Mouse (Mus musculus): Measurements from ENCODE around the gene Prr12. TPM values are rescaled to one million over a fixed set of nuclear protein-coding genes. Genes with fewer than 3 reads are reported as not detected.

Prr12 gene
- total RNA-seq, 2 experiments from 2014 or later = 35.4 to 36.7 TPM

- DNase-seq = peak; percentile 82
Measured at GRCm38 (mm10) chr7:45050945-45051600, 1.6 kb downstream of the Prr12 start.

GRCm38 (mm10) chr7:45048923-45049657 lies 3.6 kb downstream of the Prr12 start:
- DNase-seq = no peak

- no peak for DNase-seq
Measured at GRCm38 (mm10) chr7:45048001-45048890, 4.4 kb downstream of the Prr12 start.

DNA sequence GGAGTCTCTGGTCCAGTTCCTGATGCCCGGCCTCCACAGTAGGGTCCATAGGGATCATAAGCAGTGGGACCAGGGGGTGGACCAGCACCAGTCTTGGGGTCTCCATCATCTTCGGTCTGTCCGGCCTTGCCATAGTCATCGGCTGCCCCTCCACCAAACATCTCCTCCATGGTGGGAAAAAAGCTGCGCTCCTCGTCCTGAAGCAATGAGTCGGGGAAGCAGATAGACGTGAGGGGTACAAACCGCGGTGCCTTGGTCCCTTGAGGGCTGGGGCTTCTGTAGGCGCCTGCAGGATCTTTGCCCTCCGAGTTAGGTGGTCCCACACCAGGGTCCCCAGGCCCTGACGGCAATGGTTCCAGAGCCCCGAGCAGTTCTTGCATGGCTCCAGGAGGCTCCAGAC lies 5.2 kb downstream of the Prr12 start:
- DNase-seq = no peak

- no peak for DNase-seq
Measured at GRCm38 (mm10) chr7:45046853-45047350, 5.8 kb downstream of the Prr12 start.

GRCm38 (mm10) chr7:45045741-45046140 lies 6.9 kb downstream of the Prr12 start:
- no peak for DNase-seq

DNA sequence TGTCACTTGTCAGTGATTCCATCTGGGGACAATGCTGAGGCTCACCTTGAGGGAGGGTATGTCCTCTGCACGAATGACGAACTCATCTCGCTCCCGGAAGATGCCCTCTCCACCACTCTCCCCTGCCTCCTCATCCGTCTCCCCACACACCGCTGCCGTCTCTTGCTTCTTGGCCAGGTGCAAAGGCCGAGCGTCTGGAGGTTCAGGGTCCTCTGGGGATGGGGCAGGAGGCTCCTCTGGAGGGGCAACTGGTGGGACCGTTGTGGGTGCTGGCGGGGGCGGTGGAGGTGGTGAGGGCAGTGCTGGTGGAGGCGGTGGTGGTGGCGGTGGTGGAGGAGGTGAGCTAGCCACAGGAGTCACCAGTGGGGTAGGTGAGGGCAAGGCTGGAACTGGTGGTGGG lies 9.4 kb downstream of the Prr12 start:
- DNase-seq = no peak

- no peak for DNase-seq
Measured at GRCm38 (mm10) chr7:45040851-45041250, 11.8 kb downstream of the Prr12 start.

- no peak for DNase-seq
Measured at GRCm38 (mm10) chr7:45038411-45038810, 14.3 kb downstream of the Prr12 start.

- peak; percentile 78 for DNase-seq
Measured at GRCm38 (mm10) chr7:45037720-45038361, 14.8 kb downstream of the Prr12 start.

GRCm38 (mm10) chr7:45036702-45037101 lies 16.0 kb downstream of the Prr12 start:
- no peak for DNase-seq

- DNase-seq = no peak
Measured at GRCm38 (mm10) chr7:45035631-45036030, 17.1 kb downstream of the Prr12 start.

DNA sequence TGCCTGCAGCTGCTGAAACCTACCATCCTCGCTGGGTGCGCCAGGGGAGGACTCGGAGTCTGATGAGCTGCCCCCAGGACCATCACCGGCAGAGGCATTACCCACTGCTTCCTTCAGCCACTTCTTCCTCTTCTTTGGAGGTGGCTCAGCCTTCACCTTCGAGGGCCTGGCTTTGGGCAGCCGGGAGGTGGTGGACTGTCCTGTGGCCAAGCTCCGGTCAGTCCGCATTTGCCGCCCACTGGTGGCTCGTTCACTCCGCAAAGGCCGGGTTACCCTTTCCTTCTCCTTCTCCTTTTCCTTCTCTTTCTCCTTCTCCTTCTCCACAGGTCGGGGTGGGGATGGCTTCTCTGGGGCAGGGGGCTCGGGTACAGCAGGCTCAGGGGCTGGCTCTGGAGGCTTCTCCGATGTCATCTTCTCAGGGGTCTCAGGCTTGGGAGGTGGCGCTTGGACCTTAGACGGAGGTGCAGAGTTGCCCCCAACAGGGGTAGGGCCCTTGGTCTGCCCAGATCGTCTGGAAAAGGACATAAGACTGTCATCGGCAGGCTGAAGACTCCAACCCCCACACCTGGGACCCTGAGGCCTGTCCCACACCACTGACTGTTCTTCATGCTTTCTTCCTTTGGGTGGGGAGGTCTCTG lies 18.8 kb downstream of the Prr12 start:
- DNase-seq = no peak

DNA sequence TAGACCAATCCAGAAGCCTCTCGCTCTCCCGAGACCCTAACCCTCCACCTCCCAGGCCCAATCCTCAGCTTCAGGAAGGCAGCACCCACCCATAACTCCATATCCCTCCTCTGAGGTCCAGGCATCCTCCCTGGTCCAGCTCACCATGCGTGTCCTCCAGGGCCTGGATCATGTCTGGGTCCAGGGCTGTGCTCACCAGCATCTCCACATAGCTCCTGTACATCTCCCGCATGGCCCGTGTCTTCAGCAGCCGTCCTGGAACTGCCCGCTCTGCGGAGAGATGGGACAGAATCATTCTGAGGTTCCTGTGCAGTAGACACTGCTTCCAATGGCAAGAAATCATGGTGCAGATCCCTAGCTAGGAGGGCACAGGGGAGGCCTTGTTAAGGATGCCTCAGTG lies 21.8 kb downstream of the Prr12 start:
- no peak for DNase-seq

GRCm38 (mm10) chr7:45029995-45030394 lies 22.7 kb downstream of the Prr12 start:
- DNase-seq = no peak

DNA sequence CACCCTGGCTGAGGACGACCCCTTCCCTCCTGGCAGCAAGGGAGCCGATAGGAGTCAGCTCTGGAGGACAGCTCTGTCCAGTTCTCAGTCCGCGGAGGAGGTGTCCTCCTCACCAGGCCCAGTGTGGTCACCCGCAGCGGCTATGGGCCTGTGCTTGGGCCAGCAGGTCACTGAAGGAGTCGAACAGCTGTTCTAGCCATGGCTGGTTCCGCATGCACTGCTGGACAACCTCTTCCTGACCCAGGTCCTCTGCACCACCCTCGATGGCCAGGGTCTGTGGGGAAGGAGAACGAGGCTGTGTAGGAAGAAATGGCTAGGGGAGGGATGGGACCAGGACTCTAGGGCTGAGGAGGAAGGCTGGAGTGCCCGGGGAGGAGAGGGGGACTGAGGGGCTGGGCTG lies 24.3 kb downstream of the Prr12 start:
- no peak for DNase-seq

GRCm38 (mm10) chr7:45027761-45028160 lies 24.9 kb downstream of the Prr12 start:
- no peak for DNase-seq

DNA sequence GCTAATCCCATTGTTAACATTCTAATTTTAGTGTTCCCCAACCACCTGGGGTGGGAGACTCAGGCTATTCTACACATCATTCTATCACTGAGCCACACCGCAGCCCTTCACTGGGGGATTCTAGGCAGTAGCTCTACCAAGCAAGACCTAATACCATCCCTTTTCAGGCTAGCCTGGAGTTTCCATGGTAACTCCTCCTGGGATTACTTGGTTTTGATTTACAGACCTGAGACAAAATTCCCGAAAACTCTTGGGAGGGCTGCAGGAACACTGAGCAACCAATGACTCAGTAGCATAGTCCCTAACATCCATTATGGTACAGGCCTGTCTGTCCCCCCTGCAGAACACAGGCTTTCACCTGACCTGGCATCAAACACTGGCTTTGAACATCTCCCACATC lies 26.4 kb downstream of the Prr12 start:
- no peak for DNase-seq

GRCm38 (mm10) chr7:45025601-45026220 lies 27.0 kb downstream of the Prr12 start:
- DNase-seq = no peak

DNA sequence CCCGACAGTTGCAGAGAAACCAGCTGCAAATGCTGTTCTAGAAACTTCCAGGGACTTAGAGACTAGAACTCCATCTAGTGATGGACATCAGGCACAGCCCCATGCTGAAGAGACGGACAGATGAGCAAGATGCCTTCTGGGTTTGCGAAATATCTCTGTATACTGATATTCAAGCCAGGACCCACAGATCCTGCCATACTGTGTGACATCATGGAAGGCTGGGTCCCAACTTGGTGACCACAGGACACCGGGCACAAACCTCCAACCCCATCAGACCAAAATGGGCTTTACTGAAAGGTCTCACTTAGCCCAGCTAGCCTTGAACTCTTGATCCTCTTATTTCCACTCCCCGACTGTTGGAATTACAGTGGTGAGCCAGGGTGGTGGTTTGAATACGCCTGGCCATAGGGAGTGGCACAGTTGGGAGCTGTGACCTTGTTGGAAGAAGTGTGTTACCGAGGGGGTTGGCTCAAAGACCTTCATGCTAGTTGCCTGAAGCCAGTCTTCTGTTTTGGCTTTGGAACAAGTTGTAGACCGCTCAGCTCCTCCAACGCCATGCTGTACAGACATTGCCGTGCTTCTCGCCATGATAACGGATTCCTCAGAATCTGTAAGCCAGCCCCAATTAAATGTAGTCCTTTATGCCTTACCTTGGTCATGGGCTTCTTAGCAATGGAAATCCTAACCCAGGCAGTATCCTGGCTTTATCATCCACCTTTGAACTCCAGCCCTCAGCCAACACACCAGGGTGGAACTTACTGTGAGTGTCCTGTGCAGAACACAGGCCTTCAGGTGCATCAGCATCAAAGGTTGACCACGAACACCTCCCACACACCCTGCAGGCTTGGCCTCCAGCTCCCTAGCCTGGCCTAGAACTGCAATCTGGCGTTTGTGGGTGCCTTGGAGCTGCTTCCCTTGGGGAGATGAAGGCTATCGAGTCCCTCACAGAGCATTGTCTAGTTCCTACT lies 28.1 kb downstream of the Prr12 start:
- no peak for DNase-seq

Measured in heart, postnatal 4 days (tissue).